Mouse (Mus musculus): ENCODE results near the gene U2af1l4. TPM values are rescaled to one million over a fixed set of nuclear protein-coding genes. Genes with fewer than 3 reads are reported as not detected.

The U2af1l4 gene
- polyA plus RNA-seq, 1 experiment from 2014 or later, result 88.4 TPM

DNA sequence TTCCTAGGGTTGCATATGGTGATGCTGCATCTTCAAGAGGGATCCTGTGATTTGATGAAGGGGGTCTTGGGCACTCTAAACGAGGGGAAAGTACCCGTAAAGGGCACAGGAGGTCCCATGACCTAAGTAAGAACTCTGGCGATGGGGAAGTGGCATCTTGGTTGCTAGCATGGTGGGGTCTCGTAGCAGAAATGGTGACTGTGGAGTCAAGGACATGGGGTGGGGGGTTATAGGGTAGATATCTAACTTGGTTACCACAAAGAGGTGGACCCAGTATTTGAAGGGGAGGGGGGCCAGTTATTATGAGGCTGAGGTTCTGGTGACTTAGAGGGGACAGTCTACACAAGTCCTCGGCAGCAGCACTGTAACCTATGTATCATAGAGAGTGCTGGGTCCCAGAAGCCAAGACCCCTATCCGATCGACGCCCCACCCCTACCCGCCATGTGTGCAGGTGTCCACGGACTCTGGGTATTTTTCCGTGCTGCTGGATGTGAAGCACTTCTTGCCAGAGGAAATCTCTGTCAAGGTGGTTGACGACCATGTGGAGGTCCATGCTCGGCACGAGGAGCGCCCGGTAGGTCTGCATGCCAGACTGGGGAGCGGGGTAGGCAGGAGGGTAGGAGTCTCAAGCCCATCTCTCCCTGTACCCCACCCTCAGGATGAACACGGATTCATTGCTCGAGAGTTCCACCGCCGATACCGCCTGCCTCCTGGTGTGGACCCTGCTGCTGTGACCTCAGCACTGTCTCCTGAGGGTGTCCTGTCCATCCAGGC is 9.1 kb upstream of the U2af1l4 start:
- Histone ChIP-seq H3K4me3 (peak overlapping the region; percentile 70), H3K27ac (replicated peaks) (no peak overlapping the region), H3K36me3 (peaks cover 37% of the 10 kb centered on the region), H3K4me1 (peaks cover 28% of the 10 kb centered on the region), H3K9me3 (no peaks in the 10 kb centered on the region), H3K27me3 (peaks cover 10% of the 10 kb centered on the region; the same call in 1 of the 2 replicates), H3K4me2 (replicated peaks) (peak overlapping the region; percentile 89), H3K9ac (replicated peaks) (no peak overlapping the region; the same call in 1 of the 2 replicates)
- ATAC-seq (ENCODE audit: low FRiP score, low read depth), result no peak
- 88% methylated on average over 22 of the region's 22 CpGs for WGBS

DNA sequence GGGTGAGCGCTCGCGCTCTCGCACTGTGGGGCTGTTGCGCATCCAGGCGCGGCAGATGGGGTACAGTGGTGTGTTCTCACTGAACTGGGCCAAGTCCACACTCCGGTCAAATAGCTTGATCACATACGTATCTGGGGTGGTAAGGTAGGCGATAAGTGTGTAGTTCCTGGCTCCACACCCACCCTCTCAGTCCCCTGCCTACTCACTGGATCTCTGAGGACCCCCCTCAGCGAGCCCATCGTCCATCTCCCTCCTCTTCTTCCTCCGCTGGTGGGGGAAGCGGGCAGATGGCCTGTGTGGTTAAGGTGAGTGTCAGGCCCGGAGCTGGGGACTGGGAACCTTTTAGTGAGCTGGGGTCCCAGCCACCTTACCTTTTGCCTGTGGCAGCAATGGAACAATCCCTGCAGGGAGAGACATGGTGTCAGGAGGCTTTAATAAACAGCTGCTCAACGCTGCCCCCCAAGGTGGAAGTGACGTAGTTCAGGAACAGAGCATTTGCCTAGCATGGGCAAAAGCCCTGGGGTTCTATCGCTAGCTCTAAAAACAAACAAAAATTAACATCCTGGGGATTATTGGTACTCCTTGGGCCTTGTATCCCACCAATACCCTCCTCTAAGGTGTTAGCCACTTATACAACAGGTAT is 6.1 kb upstream of the U2af1l4 start:
- Histone ChIP-seq H3K36me3 (peaks cover 34% of the 10 kb centered on the region), H3K4me2 (replicated peaks) (no peak overlapping the region), H3K9ac (replicated peaks) (no peak overlapping the region), H3K27ac (replicated peaks) (no peak overlapping the region), H3K4me1 (peaks cover 32% of the 10 kb centered on the region), H3K9me3 (no peaks in the 10 kb centered on the region), H3K27me3 (peaks cover 10% of the 10 kb centered on the region; the same call in 1 of the 2 replicates), H3K4me3 (no peak overlapping the region)
- 93% methylated on average over 18 of the region's 18 CpGs for WGBS
- no peak for ATAC-seq (ENCODE audit: low FRiP score, low read depth)

DNA sequence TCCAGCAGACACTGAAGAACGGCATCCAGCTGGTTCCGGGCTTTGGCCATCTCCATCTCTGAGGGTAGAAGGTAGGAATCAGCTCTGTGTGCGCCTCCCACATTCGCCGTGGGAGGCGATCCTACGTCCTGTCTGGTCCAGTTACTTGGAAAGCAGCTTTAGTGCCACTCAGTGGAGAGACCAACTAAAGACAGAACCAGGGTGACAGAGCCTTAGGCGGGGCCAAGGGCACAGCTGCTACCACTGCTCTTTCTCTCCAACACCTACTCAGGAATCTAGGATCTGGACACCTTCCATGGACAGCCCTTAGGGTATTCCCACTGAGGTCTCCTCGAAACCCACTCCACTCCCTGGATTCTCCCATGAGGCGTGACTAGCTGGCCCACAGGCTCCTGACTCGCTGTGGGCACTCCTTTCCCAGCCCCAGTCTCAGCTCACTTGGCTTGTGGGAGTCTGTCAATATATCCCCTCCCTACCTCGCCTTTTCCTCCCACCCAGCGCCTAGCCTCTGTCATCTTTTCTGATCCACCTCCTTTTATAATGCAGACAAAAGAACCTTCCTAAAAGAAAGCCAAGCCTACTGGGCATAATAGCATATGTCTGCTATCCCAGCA is 5.1 kb upstream of the U2af1l4 start:
- Histone ChIP-seq H3K36me3 (peaks cover 34% of the 10 kb centered on the region), H3K9me3 (no peaks in the 10 kb centered on the region), H3K27me3 (peaks cover 10% of the 10 kb centered on the region; the same call in 1 of the 2 replicates), H3K27ac (replicated peaks) (no peak overlapping the region), H3K4me2 (replicated peaks) (peak overlapping the region; percentile 97), H3K9ac (replicated peaks) (no peak overlapping the region), H3K4me1 (peaks cover 32% of the 10 kb centered on the region), H3K4me3 (0 out of 2 replicates have a peak overlapping the region, but pooled peaks have one; percentile 64)
- 87% methylated on average over 13 of the region's 13 CpGs for WGBS
- ATAC-seq (ENCODE audit: low FRiP score, low read depth), result no peak

DNA sequence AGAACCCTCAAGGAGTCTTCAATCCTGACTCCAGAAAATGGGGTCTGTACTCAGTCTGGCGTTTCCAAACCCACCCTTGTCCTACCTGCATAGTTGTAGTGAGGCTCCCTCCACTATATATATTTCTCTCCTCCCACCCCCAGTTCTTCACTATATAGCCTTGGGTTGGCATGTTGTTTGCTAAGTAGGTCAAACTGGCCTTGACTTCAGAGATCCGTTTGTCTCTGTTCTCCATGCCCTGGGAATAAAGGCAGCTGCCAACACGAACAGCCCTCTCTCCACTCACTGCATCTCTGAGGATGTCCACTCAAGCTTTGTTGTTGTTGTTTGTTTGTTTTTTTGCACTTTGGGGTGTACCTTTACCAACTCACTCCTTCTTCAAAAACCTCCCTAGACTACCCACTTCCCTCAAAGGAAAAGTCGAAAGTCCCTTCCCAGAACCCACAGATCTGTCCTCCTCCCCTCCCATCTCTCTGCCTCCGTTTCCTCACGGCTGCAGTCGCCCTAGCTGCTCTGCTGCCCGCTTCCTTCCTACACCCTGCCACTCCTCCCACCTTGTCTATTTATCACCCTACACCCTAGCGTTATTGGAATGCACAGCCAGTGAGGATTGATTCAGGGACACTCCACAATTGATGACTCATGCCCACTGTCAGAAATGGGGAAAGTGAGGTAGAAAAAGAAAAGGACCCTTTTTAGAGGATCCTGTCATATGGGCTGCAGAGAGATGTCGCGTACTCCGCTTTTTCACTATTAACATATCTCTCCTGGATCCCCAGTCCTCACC is 4.3 kb upstream of the U2af1l4 start:
- 0 out of 2 replicates have a peak, but pooled peaks have one; percentile 0 for ATAC-seq (ENCODE audit: low FRiP score, low read depth)
- Histone ChIP-seq H3K27me3 (peaks cover 6% of the 10 kb centered on the region; the same call in 1 of the 2 replicates), H3K36me3 (peaks cover 34% of the 10 kb centered on the region), H3K27ac (replicated peaks) (peak overlapping the region; percentile 35; the same call in 1 of the 2 replicates), H3K9ac (replicated peaks) (peak overlapping the region; percentile 76), H3K9me3 (no peaks in the 10 kb centered on the region), H3K4me3 (peak overlapping the region; percentile 64), H3K4me2 (replicated peaks) (peak overlapping the region; percentile 97), H3K4me1 (peaks cover 28% of the 10 kb centered on the region)
- 12% methylated on average over 12 of the region's 12 CpGs for WGBS

DNA sequence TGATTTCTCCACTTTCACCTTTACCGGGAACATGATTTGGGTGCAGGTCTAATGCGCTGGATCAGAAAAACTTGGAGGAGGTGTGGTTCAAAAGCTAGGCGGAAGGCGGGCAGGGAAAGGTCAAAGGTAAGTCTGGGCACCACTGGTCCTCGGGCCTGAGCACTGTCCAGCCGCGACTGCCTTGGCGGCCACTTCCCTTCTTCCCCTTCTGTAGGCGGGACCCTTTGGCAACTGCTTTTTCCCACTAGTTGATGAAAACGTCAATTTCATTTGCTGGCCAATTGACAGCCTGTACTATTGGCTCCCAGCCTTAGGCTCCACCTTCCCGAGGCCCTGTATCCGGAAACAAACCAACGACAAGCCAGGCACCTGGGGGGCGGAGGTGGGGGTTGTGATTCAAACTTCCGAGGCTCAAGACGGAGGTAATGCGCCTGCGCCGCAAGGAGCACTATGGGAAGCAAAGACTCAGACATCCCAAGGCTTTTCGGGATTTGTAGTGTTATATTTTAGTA is 3.6 kb upstream of the U2af1l4 start, which contains the start of gene Lin37:
Lin37 (minus strand) TSS at position 396 of the 512 bp plus-strand sequence.
- under 1% methylated on average over 20 of the region's 20 CpGs for WGBS
- Histone ChIP-seq H3K27me3 (no peaks in the 10 kb centered on the region), H3K9me3 (no peaks in the 10 kb centered on the region), H3K27ac (replicated peaks) (peak within 1 kb of the TSS; percentile 35; the same call in 1 of the 2 replicates), H3K4me2 (replicated peaks) (peak within 1 kb of the TSS; percentile 97), H3K4me1 (peaks cover 34% of the 10 kb centered on the region), H3K9ac (replicated peaks) (peak within 1 kb of the TSS; percentile 76), H3K4me3 (peak within 1 kb of the TSS; percentile 64), H3K36me3 (peaks cover 30% of the 10 kb centered on the region)
- peak; percentile 84 for ATAC-seq (ENCODE audit: low FRiP score, low read depth)

DNA sequence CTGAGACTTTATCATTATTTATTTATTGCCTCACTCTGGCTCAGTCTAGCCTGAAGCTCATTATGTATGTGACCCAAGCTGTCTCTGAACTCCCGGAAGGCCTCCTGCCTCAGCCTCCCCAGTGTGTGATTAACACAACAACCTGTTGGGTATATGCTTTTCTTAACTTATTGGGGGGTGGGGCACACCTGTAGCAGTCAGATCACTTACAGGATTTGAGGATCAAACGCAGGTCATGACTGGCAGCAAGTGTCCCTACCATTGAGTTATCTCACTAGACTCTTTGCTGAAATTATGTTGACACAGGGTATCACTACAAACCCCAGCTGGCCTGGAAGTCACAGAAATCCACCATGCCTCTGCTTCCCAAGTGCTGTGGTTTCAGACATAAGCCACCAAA is 2.8 kb upstream of the U2af1l4 start:
- no peaks in the 10 kb centered on the region for H3K27me3 ChIP-seq
- no peaks in the 10 kb centered on the region for H3K9me3 ChIP-seq
- peaks cover 22% of the 10 kb centered on the region for H3K36me3 ChIP-seq
- 78% methylated on average over 2 of the region's 2 CpGs for WGBS
- no peak overlapping the region for H3K27ac ChIP-seq (replicated peaks)
- no peak for ATAC-seq (ENCODE audit: low FRiP score, low read depth)
- H3K4me1 ChIP-seq, result peaks cover 34% of the 10 kb centered on the region
- H3K4me3 ChIP-seq, result no peak overlapping the region
- H3K4me2 ChIP-seq (replicated peaks), result no peak overlapping the region
- no peak overlapping the region for H3K9ac ChIP-seq (replicated peaks)

DNA sequence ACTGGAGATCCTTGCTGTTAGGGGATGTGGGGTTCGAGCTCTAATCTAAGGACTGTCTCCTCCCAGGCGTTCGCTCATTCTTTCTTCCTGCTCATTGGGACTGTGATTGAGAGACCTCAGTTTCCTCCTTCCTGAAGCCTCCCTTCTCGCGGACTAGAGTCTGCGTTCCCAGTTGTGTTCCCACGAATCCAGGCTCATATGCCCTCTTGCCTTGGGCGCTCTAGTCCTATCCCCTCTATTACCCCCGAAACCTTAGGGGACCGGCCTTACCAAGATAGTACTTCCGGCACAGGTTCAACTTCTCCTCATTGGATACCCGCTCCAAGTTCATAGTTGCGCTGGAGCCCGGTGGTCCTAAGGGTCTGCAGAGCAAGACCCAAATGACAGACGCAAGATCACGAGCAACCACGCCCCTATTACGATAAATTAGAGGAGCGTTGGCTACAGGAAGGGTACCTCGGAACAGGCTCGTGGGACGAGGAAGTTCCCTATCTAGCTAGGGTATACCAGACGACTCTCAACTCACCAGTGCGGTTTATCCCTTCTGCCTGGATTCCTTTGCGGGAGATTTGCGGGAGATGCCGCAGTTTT is 480 bp upstream of the U2af1l4 start:
- H3K4me3 ChIP-seq, result peak overlapping the region; percentile 76
- H3K27ac ChIP-seq (replicated peaks), result peak overlapping the region; percentile 92
- WGBS, result 3% methylated on average over 27 of the region's 27 CpGs
- peak overlapping the region; percentile 77 for H3K4me2 ChIP-seq (replicated peaks)
- peaks cover 34% of the 10 kb centered on the region for H3K4me1 ChIP-seq
- H3K36me3 ChIP-seq, result peaks cover 23% of the 10 kb centered on the region
- H3K9me3 ChIP-seq, result no peaks in the 10 kb centered on the region
- peak; percentile 5; the same call in 1 of the 2 replicates for ATAC-seq (ENCODE audit: low FRiP score, low read depth)
- no peaks in the 10 kb centered on the region for H3K27me3 ChIP-seq
- H3K9ac ChIP-seq (replicated peaks), result peak overlapping the region; percentile 71

DNA sequence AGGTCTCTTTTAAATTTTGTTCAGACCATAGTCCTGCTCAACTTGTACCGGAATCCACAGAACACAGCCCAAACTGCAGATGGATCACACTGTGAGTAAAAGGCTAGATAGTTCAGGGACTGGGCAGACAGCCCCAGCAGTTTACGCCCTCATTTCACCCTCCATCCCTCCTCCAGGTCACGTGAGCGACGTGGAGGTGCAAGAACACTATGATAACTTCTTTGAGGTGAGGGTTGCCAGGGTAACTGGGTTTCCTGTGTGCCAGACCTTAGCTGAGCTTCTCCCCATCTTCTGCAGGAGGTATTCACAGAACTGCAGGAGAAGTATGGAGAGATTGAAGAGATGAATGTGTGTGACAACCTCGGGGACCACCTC is 792 bp downstream of the U2af1l4 start:
- Histone ChIP-seq H3K27me3 (no peaks in the 10 kb centered on the region), H3K4me1 (peaks cover 23% of the 10 kb centered on the region), H3K9me3 (no peaks in the 10 kb centered on the region), H3K36me3 (peaks cover 34% of the 10 kb centered on the region), H3K4me3 (peak overlapping the region; percentile 76), H3K27ac (replicated peaks) (peak overlapping the region; percentile 92), H3K4me2 (replicated peaks) (peak overlapping the region; percentile 62), H3K9ac (replicated peaks) (peak overlapping the region; percentile 81; the same call in 1 of the 2 replicates)
- WGBS, result 24% methylated on average over 6 of the region's 6 CpGs
- peak; percentile 0; the same call in 1 of the 2 replicates for ATAC-seq (ENCODE audit: low FRiP score, low read depth)

DNA sequence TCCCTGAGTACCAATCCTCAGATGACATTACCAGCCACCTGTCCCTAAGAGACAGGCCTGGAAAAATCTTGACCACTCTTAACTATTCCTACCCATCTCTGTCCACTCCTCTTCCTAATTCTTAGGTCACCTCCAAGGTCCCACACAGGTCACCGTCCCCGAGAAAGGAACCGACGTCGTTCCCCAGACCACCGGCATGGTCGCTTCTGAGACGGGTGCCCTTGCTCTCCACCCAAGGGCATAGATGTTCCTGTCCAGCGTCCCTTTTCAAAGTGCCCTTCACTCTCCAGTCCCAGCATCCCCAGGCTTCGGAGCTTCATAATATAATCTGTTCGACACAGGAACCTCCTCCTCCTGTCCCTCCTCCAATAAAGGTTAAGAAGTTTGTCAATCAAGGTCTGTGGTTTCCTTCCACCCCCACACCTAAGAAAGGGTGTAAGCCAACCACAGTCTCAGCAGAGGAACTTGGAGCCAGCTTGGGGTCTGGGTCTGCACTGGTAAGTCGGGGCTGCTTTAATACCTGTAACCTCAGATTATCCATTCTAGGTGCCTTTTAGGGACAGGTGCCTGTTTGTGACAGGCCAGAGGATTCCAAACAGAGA is 2.0 kb downstream of the U2af1l4 start, which contains the start of gene Igflr1:
Igflr1 (plus strand) TSS at position 458 of the 602 bp plus-strand sequence.
- H3K9ac ChIP-seq (replicated peaks), result no peak within 1 kb of the TSS
- H3K27ac ChIP-seq (replicated peaks), result no peak within 1 kb of the TSS
- H3K4me1 ChIP-seq, result peaks cover 18% of the 10 kb centered on the region
- 0 out of 2 replicates have a peak within 1 kb of the TSS, but pooled peaks have one; percentile 7 for H3K4me3 ChIP-seq
- peak within 1 kb of the TSS; percentile 62; the same call in 1 of the 2 replicates for H3K4me2 ChIP-seq (replicated peaks)
- H3K27me3 ChIP-seq, result no peaks in the 10 kb centered on the region
- WGBS, result 94% methylated on average over 12 of the region's 12 CpGs
- ATAC-seq (ENCODE audit: low FRiP score, low read depth), result no peak
- no peaks in the 10 kb centered on the region for H3K9me3 ChIP-seq
- H3K36me3 ChIP-seq, result peaks cover 45% of the 10 kb centered on the region

DNA sequence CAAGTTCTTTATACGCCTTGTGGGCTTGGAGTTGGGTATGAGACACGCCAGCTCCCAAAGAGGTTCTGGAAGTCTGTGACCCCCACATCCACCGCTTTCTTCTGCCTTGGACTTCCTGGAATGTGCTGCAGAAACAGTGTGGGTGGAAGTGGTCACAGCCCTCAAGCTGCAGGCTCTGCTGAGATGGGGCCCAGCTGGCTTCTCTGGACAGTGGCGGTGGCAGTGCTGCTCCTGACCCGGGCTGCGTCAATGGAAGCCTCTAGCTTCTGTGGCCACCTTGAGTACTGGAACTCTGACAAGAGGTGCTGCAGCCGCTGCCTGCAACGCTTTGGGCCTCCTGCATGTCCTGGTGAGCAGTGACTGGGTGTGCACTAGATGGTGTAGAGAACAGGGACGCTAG is 2.9 kb downstream of the U2af1l4 start:
- no peaks in the 10 kb centered on the region for H3K9me3 ChIP-seq
- H3K9ac ChIP-seq (replicated peaks), result no peak overlapping the region
- peaks cover 15% of the 10 kb centered on the region for H3K4me1 ChIP-seq
- no peak overlapping the region for H3K4me2 ChIP-seq (replicated peaks)
- no peak overlapping the region for H3K27ac ChIP-seq (replicated peaks)
- 89% methylated on average over 9 of the region's 9 CpGs for WGBS
- H3K36me3 ChIP-seq, result peaks cover 55% of the 10 kb centered on the region
- no peaks in the 10 kb centered on the region for H3K27me3 ChIP-seq
- H3K4me3 ChIP-seq, result no peak overlapping the region
- no peak for ATAC-seq (ENCODE audit: low FRiP score, low read depth)

All from midbrain, embryonic 12.5 days (tissue).